Mouse (Mus musculus): ENCODE measurements around the gene Psap. TPM values are rescaled to one million over a fixed set of nuclear protein-coding genes. Genes with fewer than 3 reads are reported as not detected.

The Psap gene
- polyA plus RNA-seq, 1 experiment from 2014 or later = 235 TPM

DNA sequence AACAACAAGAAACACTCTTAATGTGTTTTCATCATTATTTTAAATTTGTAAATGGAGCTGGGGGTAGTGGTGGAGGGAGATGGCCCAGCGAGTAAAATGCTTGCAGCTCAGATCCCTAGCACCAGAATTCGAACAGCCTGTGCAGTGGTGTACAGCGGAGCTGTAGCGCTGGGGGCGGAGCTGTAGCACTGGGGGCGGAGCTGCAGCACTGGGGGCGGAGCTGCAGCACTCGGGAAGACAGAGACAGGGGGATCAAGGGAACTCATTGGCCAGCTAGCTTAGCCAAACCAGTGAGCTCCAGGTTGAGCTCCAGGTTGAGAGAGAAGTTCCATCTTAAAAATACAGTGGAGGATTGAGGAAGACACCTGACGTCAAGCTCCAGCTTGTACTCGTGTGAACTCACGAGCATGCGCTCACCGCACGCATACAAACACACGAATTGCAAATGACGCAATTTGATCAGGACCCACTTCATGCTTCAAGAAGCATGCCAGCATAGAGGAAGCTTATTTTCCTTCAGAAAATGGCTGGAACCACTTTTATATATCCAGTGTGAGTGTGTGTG lies 20.1 kb upstream of the Psap start:
- H3K4me3 ChIP-seq (ENCODE audit: low read depth, low read length) = no peak overlapping the region
- H3K27me3 ChIP-seq (ENCODE audit: control insufficient read depth, insufficient read depth, low read depth, low read length) = no peaks in the 10 kb centered on the region
- 52% methylated on average over 16 of the region's 16 CpGs for WGBS
- no peaks in the 10 kb centered on the region for H3K4me1 ChIP-seq (ENCODE audit: control insufficient read depth, insufficient read depth, low read length)
- no peaks in the 10 kb centered on the region for H3K9me3 ChIP-seq (replicated peaks; ENCODE audit: control insufficient read depth, low read length, poor library complexity, severe bottlenecking)
- no peak overlapping the region for H3K4me2 ChIP-seq (ENCODE audit: low read length)
- no peaks in the 10 kb centered on the region for H3K36me3 ChIP-seq (ENCODE audit: control insufficient read depth, insufficient read depth, low read length)
- H3K27ac ChIP-seq (ENCODE audit: low read length) = no peak overlapping the region
- ATAC-seq = 0 out of 2 replicates have a peak, but pooled peaks have one; percentile 40
- no peak overlapping the region for H3K9ac ChIP-seq (ENCODE audit: low read depth, low read length)

DNA sequence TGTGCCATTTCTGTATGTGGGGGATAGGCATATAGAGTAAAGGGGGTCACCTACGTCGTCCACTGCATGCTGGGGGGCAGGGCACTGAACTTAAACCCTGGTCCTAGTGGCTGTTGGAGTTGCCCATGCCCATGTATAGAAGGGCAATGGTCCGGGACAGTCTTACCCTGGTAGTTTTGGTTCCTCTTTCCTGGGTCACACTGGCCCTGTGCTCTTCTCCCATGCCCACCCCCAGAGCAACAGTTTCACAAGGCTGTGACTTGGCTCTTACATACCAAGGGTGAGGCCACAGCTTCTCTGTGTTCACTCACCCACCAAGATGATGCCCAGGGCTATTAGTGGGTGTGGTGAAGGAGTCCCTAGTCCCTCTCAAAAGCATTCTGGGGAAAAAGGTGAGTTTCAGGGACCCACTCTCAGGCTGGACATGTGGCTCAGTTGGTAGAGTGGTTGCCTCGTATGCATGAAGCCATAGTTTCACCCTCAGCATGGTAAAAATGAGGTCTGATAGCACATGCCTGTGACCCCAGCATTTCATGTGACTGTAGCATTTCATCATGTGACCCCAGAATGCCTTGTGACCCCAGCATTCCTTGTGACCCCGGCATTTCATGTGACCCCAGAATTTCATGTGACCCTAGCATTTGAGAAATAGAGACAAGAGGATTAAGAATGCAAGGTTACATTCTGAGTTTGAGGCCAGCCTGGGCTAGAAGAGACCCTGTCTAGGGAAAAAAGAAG lies 16.7 kb upstream of the Psap start:
- no peaks in the 10 kb centered on the region for H3K4me1 ChIP-seq (ENCODE audit: control insufficient read depth, insufficient read depth, low read length)
- no peak overlapping the region for H3K27ac ChIP-seq (ENCODE audit: low read length)
- H3K4me2 ChIP-seq (ENCODE audit: low read length) = no peak overlapping the region
- no peak for ATAC-seq
- no peak overlapping the region for H3K9ac ChIP-seq (ENCODE audit: low read depth, low read length)
- no peaks in the 10 kb centered on the region for H3K9me3 ChIP-seq (replicated peaks; ENCODE audit: control insufficient read depth, low read length, poor library complexity, severe bottlenecking)
- no peaks in the 10 kb centered on the region for H3K27me3 ChIP-seq (ENCODE audit: control insufficient read depth, insufficient read depth, low read depth, low read length)
- WGBS = 87% methylated on average over 5 of the region's 5 CpGs
- H3K4me3 ChIP-seq (ENCODE audit: low read depth, low read length) = no peak overlapping the region
- no peaks in the 10 kb centered on the region for H3K36me3 ChIP-seq (ENCODE audit: control insufficient read depth, insufficient read depth, low read length)

DNA sequence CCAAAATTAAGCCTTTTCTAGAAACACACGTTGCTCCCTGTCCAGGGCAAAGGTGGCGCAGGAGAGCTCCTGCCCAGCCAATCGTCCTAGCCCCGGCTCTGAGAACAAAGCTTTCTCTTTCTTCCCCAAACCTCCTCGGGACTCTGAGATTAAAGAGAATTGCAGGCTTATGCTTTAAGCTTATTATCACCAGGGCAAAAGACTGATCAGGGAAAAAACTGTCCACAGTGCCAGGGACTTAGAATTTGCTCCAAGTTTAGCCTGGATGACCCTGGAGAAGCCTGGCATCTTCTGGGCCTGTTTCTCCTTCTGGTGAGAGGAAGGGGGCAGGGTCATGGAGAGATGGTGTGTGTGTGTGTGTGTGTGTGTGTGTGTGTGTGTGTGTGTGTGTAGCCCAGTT lies 15.9 kb upstream of the Psap start:
- no peak for ATAC-seq
- WGBS = 18% methylated on average over 5 of the region's 5 CpGs
- Histone ChIP-seq H3K4me2 (ENCODE audit: low read length) (no peak overlapping the region), H3K9ac (ENCODE audit: low read depth, low read length) (no peak overlapping the region), H3K9me3 (replicated peaks; ENCODE audit: control insufficient read depth, low read length, poor library complexity, severe bottlenecking) (no peaks in the 10 kb centered on the region), H3K27me3 (ENCODE audit: control insufficient read depth, insufficient read depth, low read depth, low read length) (no peaks in the 10 kb centered on the region), H3K4me1 (ENCODE audit: control insufficient read depth, insufficient read depth, low read length) (no peaks in the 10 kb centered on the region), H3K27ac (ENCODE audit: low read length) (no peak overlapping the region), H3K36me3 (ENCODE audit: control insufficient read depth, insufficient read depth, low read length) (no peaks in the 10 kb centered on the region), H3K4me3 (ENCODE audit: low read depth, low read length) (no peak overlapping the region)

DNA sequence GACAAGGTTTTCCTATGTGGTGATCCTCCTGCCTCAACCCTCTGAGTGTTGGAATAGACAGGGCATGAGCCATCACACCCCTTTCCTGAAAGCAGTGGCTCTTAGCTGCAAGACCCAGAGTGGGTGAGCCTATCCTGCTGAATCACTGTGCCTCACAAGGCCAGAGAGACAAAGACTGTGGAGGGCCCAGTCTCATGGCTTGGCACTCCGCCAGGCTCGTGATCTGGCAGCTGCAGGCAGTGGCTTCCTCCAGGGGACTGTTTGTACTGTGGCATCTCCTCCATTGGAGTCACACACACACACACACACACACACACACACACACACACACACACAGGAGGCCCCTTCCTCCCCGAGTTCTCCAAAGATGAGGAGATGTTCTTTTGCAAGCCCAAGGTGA lies 15.0 kb upstream of the Psap start:
- H3K9me3 ChIP-seq (replicated peaks; ENCODE audit: control insufficient read depth, low read length, poor library complexity, severe bottlenecking) = no peaks in the 10 kb centered on the region
- no peak overlapping the region for H3K4me2 ChIP-seq (ENCODE audit: low read length)
- H3K27me3 ChIP-seq (ENCODE audit: control insufficient read depth, insufficient read depth, low read depth, low read length) = no peaks in the 10 kb centered on the region
- H3K36me3 ChIP-seq (ENCODE audit: control insufficient read depth, insufficient read depth, low read length) = no peaks in the 10 kb centered on the region
- 18% methylated on average over 3 of the region's 3 CpGs for WGBS
- no peak overlapping the region for H3K4me3 ChIP-seq (ENCODE audit: low read depth, low read length)
- peak; percentile 82 for ATAC-seq
- H3K4me1 ChIP-seq (ENCODE audit: control insufficient read depth, insufficient read depth, low read length) = no peaks in the 10 kb centered on the region
- H3K27ac ChIP-seq (ENCODE audit: low read length) = 0 out of 2 replicates have a peak overlapping the region, but pooled peaks have one; percentile 25
- H3K9ac ChIP-seq (ENCODE audit: low read depth, low read length) = no peak overlapping the region

DNA sequence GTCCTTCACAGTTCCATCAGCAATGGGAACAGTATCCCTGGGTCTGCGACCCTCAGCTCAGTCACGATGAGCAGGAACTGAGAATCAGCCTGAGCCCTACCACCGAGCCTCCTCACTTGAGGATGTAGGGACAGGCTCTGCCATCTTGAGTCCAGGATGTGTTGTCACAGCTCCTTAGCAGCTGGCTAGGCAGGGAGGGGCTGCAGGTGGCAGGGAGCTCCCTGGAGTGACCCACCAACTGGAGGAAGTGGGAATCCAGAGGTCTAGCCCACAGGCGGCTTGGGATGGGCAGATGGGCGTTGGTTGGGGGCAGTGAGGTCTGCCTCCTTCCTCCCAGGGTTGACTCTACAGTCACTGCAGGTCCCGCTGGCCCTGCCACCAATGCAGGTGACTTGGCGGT lies 14.1 kb upstream of the Psap start:
- H3K4me1 ChIP-seq (ENCODE audit: control insufficient read depth, insufficient read depth, low read length) = no peaks in the 10 kb centered on the region
- no peak overlapping the region for H3K27ac ChIP-seq (ENCODE audit: low read length)
- no peak overlapping the region for H3K4me2 ChIP-seq (ENCODE audit: low read length)
- 0 out of 2 replicates have a peak, but pooled peaks have one; percentile 33 for ATAC-seq
- no peak overlapping the region for H3K4me3 ChIP-seq (ENCODE audit: low read depth, low read length)
- 93% methylated on average over 7 of the region's 7 CpGs for WGBS
- no peaks in the 10 kb centered on the region for H3K36me3 ChIP-seq (ENCODE audit: control insufficient read depth, insufficient read depth, low read length)
- H3K27me3 ChIP-seq (ENCODE audit: control insufficient read depth, insufficient read depth, low read depth, low read length) = no peaks in the 10 kb centered on the region
- no peaks in the 10 kb centered on the region for H3K9me3 ChIP-seq (replicated peaks; ENCODE audit: control insufficient read depth, low read length, poor library complexity, severe bottlenecking)
- H3K9ac ChIP-seq (ENCODE audit: low read depth, low read length) = no peak overlapping the region

DNA sequence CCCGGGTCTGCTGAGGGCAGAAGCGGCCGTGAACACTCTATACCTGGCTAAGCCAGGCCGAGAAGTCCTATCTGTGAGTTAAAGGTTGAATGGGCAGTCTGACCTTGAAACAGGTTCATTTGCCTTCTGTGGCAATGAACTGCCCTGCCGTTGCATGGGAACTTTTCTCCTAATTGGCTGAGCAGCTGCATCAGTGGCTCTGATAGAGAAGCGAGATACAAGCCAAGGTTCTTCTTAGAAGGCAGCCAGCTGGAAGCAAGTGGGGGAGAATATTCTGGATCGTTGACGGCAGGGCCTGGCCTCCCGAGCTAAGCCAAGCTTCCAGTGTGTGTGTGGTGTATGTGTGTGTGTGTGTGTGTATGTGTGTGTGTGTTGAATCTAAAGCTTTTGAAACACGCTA lies 12.2 kb upstream of the Psap start:
- H3K4me1 ChIP-seq (ENCODE audit: control insufficient read depth, insufficient read depth, low read length) = no peaks in the 10 kb centered on the region
- no peak overlapping the region for H3K27ac ChIP-seq (ENCODE audit: low read length)
- H3K9me3 ChIP-seq (replicated peaks; ENCODE audit: control insufficient read depth, low read length, poor library complexity, severe bottlenecking) = no peaks in the 10 kb centered on the region
- H3K36me3 ChIP-seq (ENCODE audit: control insufficient read depth, insufficient read depth, low read length) = no peaks in the 10 kb centered on the region
- no peaks in the 10 kb centered on the region for H3K27me3 ChIP-seq (ENCODE audit: control insufficient read depth, insufficient read depth, low read depth, low read length)
- no peak for ATAC-seq
- H3K9ac ChIP-seq (ENCODE audit: low read depth, low read length) = no peak overlapping the region
- no peak overlapping the region for H3K4me3 ChIP-seq (ENCODE audit: low read depth, low read length)
- 73% methylated on average over 10 of the region's 10 CpGs for WGBS
- H3K4me2 ChIP-seq (ENCODE audit: low read length) = no peak overlapping the region

DNA sequence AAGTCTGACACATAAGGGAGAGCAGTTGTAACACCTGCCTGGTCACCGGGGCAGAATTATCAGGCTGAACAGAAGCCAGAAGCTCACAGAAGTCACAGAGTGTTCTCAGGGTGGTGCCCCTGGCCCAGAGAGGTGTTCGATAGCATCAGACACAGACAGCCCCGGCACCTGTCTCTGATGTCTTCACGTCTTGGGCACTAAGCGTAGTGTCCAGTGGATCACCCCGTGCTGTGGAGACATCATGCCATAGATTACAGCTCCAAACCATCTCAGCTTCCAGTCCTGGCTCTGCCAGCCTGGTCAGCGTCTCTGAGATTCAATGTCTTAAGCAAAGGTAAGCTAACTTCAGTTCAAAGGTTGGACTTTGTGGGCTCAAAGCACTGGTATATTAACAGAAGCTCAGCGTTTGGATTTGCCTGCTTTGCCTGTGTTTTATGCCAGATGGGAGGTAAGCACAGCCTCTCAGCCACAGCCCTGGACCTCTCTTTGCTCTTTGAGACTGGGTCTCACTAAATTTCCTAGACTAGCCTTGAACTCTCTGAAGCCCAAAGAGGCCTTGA lies 10.5 kb upstream of the Psap start:
- H3K27ac ChIP-seq (ENCODE audit: low read length) = no peak overlapping the region
- no peak overlapping the region for H3K9ac ChIP-seq (ENCODE audit: low read depth, low read length)
- ATAC-seq = no peak
- H3K9me3 ChIP-seq (replicated peaks; ENCODE audit: control insufficient read depth, low read length, poor library complexity, severe bottlenecking) = no peaks in the 10 kb centered on the region
- H3K4me2 ChIP-seq (ENCODE audit: low read length) = no peak overlapping the region
- H3K4me3 ChIP-seq (ENCODE audit: low read depth, low read length) = no peak overlapping the region
- H3K27me3 ChIP-seq (ENCODE audit: control insufficient read depth, insufficient read depth, low read depth, low read length) = no peaks in the 10 kb centered on the region
- no peaks in the 10 kb centered on the region for H3K4me1 ChIP-seq (ENCODE audit: control insufficient read depth, insufficient read depth, low read length)
- H3K36me3 ChIP-seq (ENCODE audit: control insufficient read depth, insufficient read depth, low read length) = no peaks in the 10 kb centered on the region
- WGBS = 90% methylated on average over 8 of the region's 8 CpGs

DNA sequence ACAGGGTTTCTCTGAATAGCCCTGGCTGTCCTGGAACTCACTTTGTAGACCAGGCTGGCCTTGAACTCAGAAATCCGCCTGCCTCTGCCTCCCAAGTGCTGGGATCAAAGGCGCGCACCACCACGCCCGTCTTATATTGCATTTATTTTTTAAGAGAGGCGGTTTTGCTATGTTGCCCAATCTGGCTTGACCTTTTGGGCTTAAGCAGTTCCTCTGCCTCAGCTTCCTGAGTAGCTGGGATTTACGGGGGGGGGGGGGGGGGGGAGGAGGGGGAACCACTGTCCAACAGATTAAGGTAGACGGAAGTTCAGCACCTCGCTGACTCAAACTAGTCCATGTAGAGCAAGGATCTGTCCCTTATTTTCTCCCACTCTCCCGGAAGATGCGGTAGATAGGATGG lies 8.7 kb upstream of the Psap start:
- no peaks in the 10 kb centered on the region for H3K9me3 ChIP-seq (replicated peaks; ENCODE audit: control insufficient read depth, low read length, poor library complexity, severe bottlenecking)
- no peaks in the 10 kb centered on the region for H3K27me3 ChIP-seq (ENCODE audit: control insufficient read depth, insufficient read depth, low read depth, low read length)
- no peak overlapping the region for H3K9ac ChIP-seq (ENCODE audit: low read depth, low read length)
- H3K4me3 ChIP-seq (ENCODE audit: low read depth, low read length) = no peak overlapping the region
- WGBS = 94% methylated on average over 10 of the region's 11 CpGs
- no peak overlapping the region for H3K4me2 ChIP-seq (ENCODE audit: low read length)
- H3K36me3 ChIP-seq (ENCODE audit: control insufficient read depth, insufficient read depth, low read length) = no peaks in the 10 kb centered on the region
- no peak overlapping the region for H3K27ac ChIP-seq (ENCODE audit: low read length)
- no peaks in the 10 kb centered on the region for H3K4me1 ChIP-seq (ENCODE audit: control insufficient read depth, insufficient read depth, low read length)
- no peak for ATAC-seq
